Mouse (Mus musculus): ENCODE measurements around the gene Soat1. TPM values are rescaled to one million over a fixed set of nuclear protein-coding genes. Genes with fewer than 3 reads are reported as not detected.

The Soat1 gene
- polyA plus RNA-seq, 1 experiment, result 21.8 TPM

DNA sequence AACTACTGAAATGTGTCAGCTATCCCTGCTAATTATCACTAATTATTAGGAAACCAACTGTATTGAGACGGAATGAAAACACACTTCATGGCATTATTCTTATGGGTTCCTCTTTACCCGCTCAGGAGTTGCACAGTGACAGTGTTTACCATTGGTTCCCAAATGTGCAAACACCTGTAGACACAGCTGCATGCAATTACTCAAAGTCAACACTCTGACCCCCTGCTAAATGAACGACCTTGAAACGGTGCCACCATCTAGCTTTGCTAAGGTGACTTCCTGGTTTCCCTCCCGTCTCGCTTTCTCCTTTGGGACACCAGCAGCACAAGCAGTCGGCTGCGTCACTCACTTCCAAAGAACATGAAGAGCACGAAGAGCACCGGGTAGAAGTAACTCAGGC is 41.6 kb downstream of the Soat1 start:
- Histone ChIP-seq H3K4me1 (ENCODE audit: control insufficient read depth, insufficient read depth, low read length) (no peaks in the 10 kb centered on the region), H3K36me3 (ENCODE audit: control insufficient read depth, insufficient read depth, low read length) (no peaks in the 10 kb centered on the region; the same call in 1 of the 2 replicates), H3K27ac (ENCODE audit: insufficient read depth, low read depth, low read length) (no peak overlapping the region), H3K27me3 (replicated peaks; ENCODE audit: control insufficient read depth, insufficient read depth, low read length) (no peaks in the 10 kb centered on the region), H3K4me3 (ENCODE audit: insufficient read depth, low read depth, low read length) (no peak overlapping the region)
- TF ChIP-seq POLR2A (IDR thresholded peaks at IDR 0.05; ENCODE audit: low read depth, low read length) (no peak), CTCF (conservative IDR thresholded peaks at IDR 0.05; ENCODE audit: insufficient read depth, insufficient read length, low read depth, low read length) (no peak)
- 66% methylated on average over 10 of the region's 10 CpGs for WGBS
- DNase-seq, result no peak

DNA sequence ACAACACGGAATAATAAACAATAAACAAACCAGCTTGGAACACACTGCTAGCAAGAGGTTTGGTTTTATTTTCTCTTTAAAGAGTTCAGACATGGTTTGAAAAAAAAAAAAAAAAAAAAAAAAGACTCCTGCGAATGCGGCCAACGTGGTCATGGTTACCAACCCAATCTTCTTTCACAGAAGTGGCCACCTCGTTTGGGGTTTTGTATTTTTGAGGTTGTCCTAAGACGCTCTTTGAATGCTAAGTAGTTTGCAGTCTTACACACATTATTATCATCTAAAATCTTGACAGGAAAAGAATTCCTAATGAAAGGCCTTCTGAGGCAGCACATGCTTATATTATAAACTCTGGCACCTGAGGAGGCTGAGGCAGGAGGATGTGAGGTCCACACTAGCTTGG is 45.7 kb downstream of the Soat1 start:
- H3K36me3 ChIP-seq (ENCODE audit: control insufficient read depth, insufficient read depth, low read length), result no peaks in the 10 kb centered on the region; the same call in 1 of the 2 replicates
- H3K4me3 ChIP-seq (ENCODE audit: insufficient read depth, low read depth, low read length), result no peak overlapping the region
- DNase-seq, result no peak
- H3K4me1 ChIP-seq (ENCODE audit: control insufficient read depth, insufficient read depth, low read length), result no peaks in the 10 kb centered on the region
- WGBS, result 88% methylated on average over 6 of the region's 6 CpGs
- no peaks in the 10 kb centered on the region for H3K27me3 ChIP-seq (replicated peaks; ENCODE audit: control insufficient read depth, insufficient read depth, low read length)
- TF ChIP-seq POLR2A (IDR thresholded peaks at IDR 0.05; ENCODE audit: low read depth, low read length), result no peak
- TF ChIP-seq CTCF (conservative IDR thresholded peaks at IDR 0.05; ENCODE audit: insufficient read depth, insufficient read length, low read depth, low read length), result no peak
- H3K27ac ChIP-seq (ENCODE audit: insufficient read depth, low read depth, low read length), result no peak overlapping the region

DNA sequence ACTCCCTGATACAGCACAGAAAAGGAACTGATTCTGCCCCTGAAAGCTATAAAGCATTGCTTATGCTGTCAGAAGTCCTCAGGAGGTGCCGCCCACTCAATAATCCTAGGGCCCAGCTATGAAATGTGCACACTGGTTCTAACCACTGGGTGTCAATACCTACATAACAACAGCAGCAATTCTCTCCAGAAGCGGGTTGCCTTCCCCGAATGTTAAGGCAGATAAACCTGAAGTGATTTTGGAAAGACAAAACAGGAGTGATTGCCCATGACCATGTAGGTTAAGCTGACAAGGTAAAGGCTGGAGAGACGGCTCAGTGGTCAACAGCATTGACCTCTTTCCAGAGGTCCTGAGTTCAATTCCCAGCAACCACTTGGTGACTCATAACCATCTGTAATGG is 48.4 kb downstream of the Soat1 start:
- no peaks in the 10 kb centered on the region for H3K36me3 ChIP-seq (ENCODE audit: control insufficient read depth, insufficient read depth, low read length)

GRCm38 (mm10) chr1:156424054-156424453 is 50.1 kb downstream of the Soat1 start:
- Histone ChIP-seq H3K27me3 (replicated peaks; ENCODE audit: control insufficient read depth, insufficient read depth, low read length) (no peaks in the 10 kb centered on the region), H3K36me3 (ENCODE audit: control insufficient read depth, insufficient read depth, low read length) (no peaks in the 10 kb centered on the region), H3K4me1 (ENCODE audit: control insufficient read depth, insufficient read depth, low read length) (no peaks in the 10 kb centered on the region), H3K4me3 (ENCODE audit: insufficient read depth, low read depth, low read length) (no peak overlapping the region), H3K27ac (ENCODE audit: insufficient read depth, low read depth, low read length) (no peak overlapping the region)
- 88% methylated on average over 3 of the region's 3 CpGs for WGBS
- TF ChIP-seq CTCF (conservative IDR thresholded peaks at IDR 0.05; ENCODE audit: insufficient read depth, insufficient read length, low read depth, low read length), result no peak
- no peak for DNase-seq

More for the DNA sequence above, 48.4 kb downstream of the Soat1 start:
- Histone ChIP-seq H3K27ac (ENCODE audit: insufficient read depth, low read depth, low read length) (no peak overlapping the region), H3K27me3 (replicated peaks; ENCODE audit: control insufficient read depth, insufficient read depth, low read length) (no peaks in the 10 kb centered on the region), H3K4me1 (ENCODE audit: control insufficient read depth, insufficient read depth, low read length) (no peaks in the 10 kb centered on the region), H3K4me3 (ENCODE audit: insufficient read depth, low read depth, low read length) (no peak overlapping the region)
- no peak for DNase-seq
- TF ChIP-seq CTCF (conservative IDR thresholded peaks at IDR 0.05; ENCODE audit: insufficient read depth, insufficient read length, low read depth, low read length), result no peak
- TF ChIP-seq POLR2A (IDR thresholded peaks at IDR 0.05; ENCODE audit: low read depth, low read length), result no peak
- 90% methylated on average over 4 of the region's 4 CpGs for WGBS

GRCm38 (mm10) chr1:156423493-156423892 is 50.6 kb downstream of the Soat1 start:
- no peak overlapping the region for H3K27ac ChIP-seq (ENCODE audit: insufficient read depth, low read depth, low read length)
- no peak for DNase-seq

DNA sequence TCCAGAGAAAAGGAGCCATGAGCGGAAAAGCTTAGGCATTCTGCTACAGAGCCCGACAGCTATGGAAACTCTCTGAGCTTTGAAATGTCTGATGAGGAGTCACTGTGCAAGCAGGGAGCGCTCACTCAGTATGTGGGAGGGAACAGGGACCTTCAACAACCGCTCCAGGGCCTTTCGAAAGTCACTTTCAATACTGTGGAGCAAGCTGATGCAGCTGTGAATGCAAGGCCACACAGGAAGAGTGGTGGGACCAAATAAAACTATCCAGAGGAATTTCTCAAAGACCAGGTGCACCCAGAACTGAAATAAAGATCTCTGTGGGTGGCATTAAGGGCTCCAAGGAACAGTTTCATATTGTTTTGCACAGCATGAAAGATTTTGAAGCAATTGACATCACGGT is 51.3 kb downstream of the Soat1 start:
- no peak overlapping the region for H3K4me3 ChIP-seq (ENCODE audit: insufficient read depth, low read depth, low read length)
- DNase-seq, result no peak
- no peaks in the 10 kb centered on the region for H3K4me1 ChIP-seq (ENCODE audit: control insufficient read depth, insufficient read depth, low read length)
- H3K27ac ChIP-seq (ENCODE audit: insufficient read depth, low read depth, low read length), result no peak overlapping the region
- H3K27me3 ChIP-seq (replicated peaks; ENCODE audit: control insufficient read depth, insufficient read depth, low read length), result no peaks in the 10 kb centered on the region
- 79% methylated on average over 6 of the region's 6 CpGs for WGBS
- H3K36me3 ChIP-seq (ENCODE audit: control insufficient read depth, insufficient read depth, low read length), result no peaks in the 10 kb centered on the region
- TF ChIP-seq POLR2A (IDR thresholded peaks at IDR 0.05; ENCODE audit: low read depth, low read length) (no peak), CTCF (conservative IDR thresholded peaks at IDR 0.05; ENCODE audit: insufficient read depth, insufficient read length, low read depth, low read length) (no peak)

More at GRCm38 (mm10) chr1:156423493-156423892, 50.6 kb downstream of the Soat1 start:
- H3K4me1 ChIP-seq (ENCODE audit: control insufficient read depth, insufficient read depth, low read length), result no peaks in the 10 kb centered on the region
- TF ChIP-seq POLR2A (IDR thresholded peaks at IDR 0.05; ENCODE audit: low read depth, low read length) (no peak), CTCF (conservative IDR thresholded peaks at IDR 0.05; ENCODE audit: insufficient read depth, insufficient read length, low read depth, low read length) (no peak)
- WGBS, result 93% methylated on average over 6 of the region's 6 CpGs
- H3K36me3 ChIP-seq (ENCODE audit: control insufficient read depth, insufficient read depth, low read length), result no peaks in the 10 kb centered on the region
- H3K27me3 ChIP-seq (replicated peaks; ENCODE audit: control insufficient read depth, insufficient read depth, low read length), result no peaks in the 10 kb centered on the region
- H3K4me3 ChIP-seq (ENCODE audit: insufficient read depth, low read depth, low read length), result no peak overlapping the region

GRCm38 (mm10) chr1:156420671-156421297 is 53.3 kb downstream of the Soat1 start, which contains the start of gene Axdnd1:
Gene Axdnd1 (minus strand): TSS chr1:156421159.
- no peaks in the 10 kb centered on the region for H3K36me3 ChIP-seq (ENCODE audit: control insufficient read depth, insufficient read depth, low read length)
- no peaks in the 10 kb centered on the region for H3K4me1 ChIP-seq (ENCODE audit: control insufficient read depth, insufficient read depth, low read length)
- peak; percentile 93 for DNase-seq
- TF ChIP-seq CTCF (conservative IDR thresholded peaks at IDR 0.05; ENCODE audit: insufficient read depth, insufficient read length, low read depth, low read length), result 0 out of 2 replicates have a peak, but pooled peaks have one; percentile 18
- no peak for TF ChIP-seq POLR2A (IDR thresholded peaks at IDR 0.05; ENCODE audit: low read depth, low read length)
- H3K4me3 ChIP-seq (ENCODE audit: insufficient read depth, low read depth, low read length), result peak within 1 kb of the TSS; percentile 46
- under 1% methylated on average over 44 of the region's 44 CpGs for WGBS
- H3K27me3 ChIP-seq (replicated peaks; ENCODE audit: control insufficient read depth, insufficient read depth, low read length), result no peaks in the 10 kb centered on the region
- H3K27ac ChIP-seq (ENCODE audit: insufficient read depth, low read depth, low read length), result 0 out of 2 replicates have a peak within 1 kb of the TSS, but pooled peaks have one; percentile 18
